Mouse (Mus musculus) bone marrow, adult 2 months (tissue): Measurements from ENCODE around the gene Hid1.

Source experiments
- CTCF ChIP-seq: fragments of 200-500 bp; IDR thresholded peaks from 2 replicates; pipeline ENCODE4 v1.5.1; 2011; ENCODE audit warnings: low read length, control low read depth; ENCODE audit not compliant: control insufficient read depth, insufficient read depth
- POLR2A ChIP-seq: fragments of 200-500 bp; IDR thresholded peaks from 2 replicates; pipeline ENCODE4 v1.6.1; 2011; ENCODE audit warnings: low read depth, mild to moderate bottlenecking, control low read depth, low read length, borderline replicate concordance; ENCODE audit not compliant: control insufficient read depth

DNA sequence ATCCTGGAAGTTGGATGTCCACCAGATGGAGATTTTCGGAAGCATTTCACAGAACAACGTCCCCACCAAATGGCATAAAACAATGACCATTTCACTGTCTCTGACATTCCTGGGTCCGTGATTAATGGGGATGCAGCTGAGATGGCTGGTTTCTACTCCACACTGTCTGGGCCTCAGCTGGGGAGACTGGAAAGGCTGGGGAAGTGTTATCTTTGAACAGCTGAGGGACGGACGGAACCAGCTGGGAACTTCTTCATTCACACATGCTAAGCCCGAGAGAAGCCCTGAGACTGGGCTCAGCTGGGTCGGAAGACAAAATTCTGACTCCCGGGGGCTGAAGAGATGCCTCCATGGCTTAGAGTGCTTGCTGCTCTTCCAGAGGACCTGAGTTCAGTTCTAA is 3.8 kb upstream of the Hid1 start:
- TF ChIP-seq CTCF (no peak), POLR2A (no peak)
